In the genomic region with DNA sequence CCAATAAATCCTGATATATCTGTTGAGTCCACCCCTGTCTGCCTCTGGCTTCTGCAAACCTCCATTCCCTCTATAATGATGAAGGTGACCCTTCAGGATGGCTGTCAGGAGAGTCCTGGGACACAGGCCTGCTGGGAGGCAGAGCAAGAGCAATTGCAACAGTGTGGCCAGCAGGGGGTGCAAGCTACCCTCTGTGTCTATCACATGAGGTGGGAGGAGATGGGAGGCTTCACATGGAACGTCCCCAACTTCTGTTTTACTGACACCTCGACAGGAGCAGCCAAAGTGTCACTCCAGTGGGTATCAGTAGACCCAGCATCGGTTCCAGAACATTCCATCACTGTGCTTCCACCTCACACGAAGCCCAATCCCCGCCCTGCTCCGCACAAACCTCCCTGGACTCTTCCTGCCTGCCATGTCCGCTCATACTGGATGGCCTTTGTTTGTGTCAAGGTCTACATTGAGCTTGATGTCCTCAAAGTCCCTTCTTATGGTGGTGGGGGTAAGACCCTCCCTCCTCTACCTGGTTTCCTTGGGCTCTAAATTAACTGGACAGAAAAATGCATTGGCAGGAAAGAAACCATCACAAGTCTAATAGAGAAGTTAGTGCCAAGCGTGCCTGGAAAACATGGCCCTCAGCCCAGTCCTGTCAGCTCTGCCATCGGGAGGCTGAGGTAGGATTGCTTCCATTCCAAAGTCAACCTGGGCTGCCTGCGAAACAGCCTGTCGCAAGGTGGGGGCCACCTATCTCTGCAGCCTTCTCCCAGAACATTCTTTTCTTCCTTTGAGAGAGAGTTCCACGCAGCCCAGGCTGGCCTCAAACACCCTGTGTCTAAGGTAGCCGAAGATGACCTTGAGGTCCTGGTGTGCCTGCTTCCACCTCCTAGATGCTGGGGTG, we compare ENCODE assay signal across 8 mouse cellular contexts. TPM values are rescaled to one million over a fixed set of nuclear protein-coding genes. Genes with fewer than 3 reads are reported as not detected.
DNase-seq lines count a peak whose midpoint lies in the region; ATAC-seq and TF ChIP-seq lines count a peak whose summit lies in the region.

No protein-coding gene starts in this region.

- no peak for TF ChIP-seq POLR2A in limb, embryonic 14.5 days (IDR thresholded peaks at IDR 0.05; ENCODE audit: borderline replicate concordance, extremely low read depth, insufficient read depth, insufficient read length)

- peak; percentile 50 for DNase-seq in ovary, adult 18-20 months (ENCODE audit: low spot score)
- no peak for DNase-seq in ovary, postnatal 10 days (ENCODE audit: low spot score)
- peak; percentile 82 to 86 for DNase-seq in cerebellum, adult 18-20 months
- DNase-seq in forelimb bud, embryonic 11.5 days (ENCODE audit: low read depth, low spot score) = peak; percentile 56
- peak; percentile 61 for DNase-seq in limb, embryonic 14.5 days (ENCODE audit: low spot score)
- DNase-seq in stomach, postnatal 0 days (ENCODE audit: low spot score) = peak; percentile 88

- TF ChIP-seq EP300 in stomach, postnatal 0 days (optimal IDR thresholded peaks at IDR 0.05) = no peak

- 61% methylated on average over 13 of the region's 13 CpGs for WGBS in hindbrain, embryonic 16.5 days
- WGBS in limb, embryonic 14.5 days = 61% methylated on average over 13 of the region's 13 CpGs
- 49% methylated on average over 13 of the region's 13 CpGs for WGBS in stomach, postnatal 0 days

- H3K9ac ChIP-seq in hindbrain, embryonic 16.5 days (ENCODE audit: low read depth, low read length) = no peak overlapping the region
- peak overlapping the region; percentile 16; the same call in 1 of the 2 replicates for H3K9ac ChIP-seq in limb, embryonic 14.5 days (ENCODE audit: low read depth, low read length, severe bottlenecking)
- no peak overlapping the region for H3K9ac ChIP-seq in stomach, postnatal 0 days (ENCODE audit: low read length)

- ATAC-seq in hindbrain, embryonic 16.5 days = no peak
- ATAC-seq in limb, embryonic 14.5 days (ENCODE audit: low FRiP score, low read depth) = peak; percentile 27
- peak; percentile 68 for ATAC-seq in monocyte, adult 5-6 weeks (replicated peaks; ENCODE audit: insufficient number of reproducible peaks, low FRiP score, low TSS enrichment, poor library complexity, severe bottlenecking)
- ATAC-seq in stomach, postnatal 0 days (ENCODE audit: low FRiP score, low TSS enrichment) = peak; percentile 46

- no peak overlapping the region for H3K4me3 ChIP-seq in hindbrain, embryonic 16.5 days (ENCODE audit: low read length)
- no peak overlapping the region for H3K4me3 ChIP-seq in limb, embryonic 14.5 days (replicated peaks; ENCODE audit: low read length)
- H3K4me3 ChIP-seq in stomach, postnatal 0 days (ENCODE audit: low read depth, low read length) = no peak overlapping the region

- no peaks in the 10 kb centered on the region for H3K4me1 ChIP-seq in hindbrain, embryonic 16.5 days (ENCODE audit: control insufficient read depth, insufficient read depth, low read depth, low read length)
- peaks cover 27% of the 10 kb centered on the region for H3K4me1 ChIP-seq in limb, embryonic 14.5 days (ENCODE audit: control insufficient read depth, insufficient read depth, low read length)
- H3K4me1 ChIP-seq in stomach, postnatal 0 days (replicated peaks; ENCODE audit: control insufficient read depth, insufficient read depth) = peaks cover 8% of the 10 kb centered on the region

- H3K27ac ChIP-seq in hindbrain, embryonic 16.5 days (ENCODE audit: low read depth, low read length) = peak overlapping the region; percentile 37; the same call in 1 of the 2 replicates
- peak overlapping the region; percentile 84 for H3K27ac ChIP-seq in limb, embryonic 14.5 days (replicated peaks; ENCODE audit: low read depth, low read length)
- peak overlapping the region; percentile 83 for H3K27ac ChIP-seq in stomach, postnatal 0 days (replicated peaks)

- H3K9me3 ChIP-seq in hindbrain, embryonic 16.5 days (ENCODE audit: control insufficient read depth, low read length) = no peaks in the 10 kb centered on the region
- H3K9me3 ChIP-seq in limb, embryonic 14.5 days (ENCODE audit: control insufficient read depth, low read length) = no peaks in the 10 kb centered on the region; the same call in 1 of the 2 replicates
- H3K9me3 ChIP-seq in stomach, postnatal 0 days (ENCODE audit: control insufficient read depth, low read length) = no peaks in the 10 kb centered on the region

- no peaks in the 10 kb centered on the region for H3K27me3 ChIP-seq in hindbrain, embryonic 16.5 days (replicated peaks; ENCODE audit: control insufficient read depth, insufficient read depth, low read length)
- no peaks in the 10 kb centered on the region for H3K27me3 ChIP-seq in limb, embryonic 14.5 days (ENCODE audit: control insufficient read depth, insufficient read depth, low read length)
- no peaks in the 10 kb centered on the region for H3K27me3 ChIP-seq in stomach, postnatal 0 days (ENCODE audit: control insufficient read depth, insufficient read depth, low read length)

- no peaks in the 10 kb centered on the region for H3K36me3 ChIP-seq in hindbrain, embryonic 16.5 days (ENCODE audit: control insufficient read depth, insufficient read depth, low read length)
- H3K36me3 ChIP-seq in limb, embryonic 14.5 days (ENCODE audit: control insufficient read depth, insufficient read depth, low read length) = no peaks in the 10 kb centered on the region
- no peaks in the 10 kb centered on the region for H3K36me3 ChIP-seq in stomach, postnatal 0 days (ENCODE audit: control insufficient read depth, insufficient read depth, low read length)

- TF ChIP-seq CTCF in stomach, postnatal 0 days (IDR thresholded peaks at IDR 0.05; ENCODE audit: low read depth) = peak; percentile 94

- H3K4me2 ChIP-seq in hindbrain, embryonic 16.5 days (ENCODE audit: low read length) = no peak overlapping the region
- peak overlapping the region; percentile 6 for H3K4me2 ChIP-seq in limb, embryonic 14.5 days (replicated peaks; ENCODE audit: low read depth, low read length, severe bottlenecking)
- H3K4me2 ChIP-seq in stomach, postnatal 0 days (replicated peaks; ENCODE audit: low read depth) = no peak overlapping the region; the same call in 1 of the 2 replicates

RNA-seq across cellular contexts. Expression of gene Gzmm, which starts 6.7 kb away (rescaled TPM):
- 1.7 TPM in 2 replicates for polyA plus RNA-seq in hindbrain, embryonic 16.5 days (2015; fragmentation: Nextera tagmentation; extraction: Ambion mirVana)
- 1.1 and 1.4 TPM in 2 replicates for polyA plus RNA-seq in limb, embryonic 14.5 days (2012; rRNA removed)
- 0.66 and 0.82 TPM in 2 replicates for polyA plus RNA-seq in limb, embryonic 14.5 days (2014; fragmentation: Nextera tagmentation; extraction: Ambion mirVana)
- total RNA-seq in monocyte, adult 5-6 weeks (2017) = 0.29 to 17.0 TPM (median 3.0 TPM) in 3 replicates
- 0.62 and 0.83 TPM in 2 replicates for polyA plus RNA-seq in stomach, postnatal 0 days (2015; fragmentation: Nextera tagmentation; extraction: Ambion mirVana)

RNA-seq across cellular contexts. Expression of gene Bsg, which starts 8.8 kb away (rescaled TPM):
- 1,077 and 1,193 TPM in 2 replicates for polyA plus RNA-seq in hindbrain, embryonic 16.5 days (2015; fragmentation: Nextera tagmentation; extraction: Ambion mirVana)
- polyA plus RNA-seq in limb, embryonic 14.5 days (2012; rRNA removed) = 763 and 866 TPM in 2 replicates
- 805 and 825 TPM in 2 replicates for polyA plus RNA-seq in limb, embryonic 14.5 days (2014; fragmentation: Nextera tagmentation; extraction: Ambion mirVana)
- 158 to 185 TPM (median 179 TPM) in 3 replicates for total RNA-seq in monocyte, adult 5-6 weeks (2017)
- polyA plus RNA-seq in stomach, postnatal 0 days (2015; fragmentation: Nextera tagmentation; extraction: Ambion mirVana) = 1,012 and 1,042 TPM in 2 replicates

RNA-seq across cellular contexts. Expression of gene Cdc34, which starts 13.5 kb away (rescaled TPM):
- polyA plus RNA-seq in hindbrain, embryonic 16.5 days (2015; fragmentation: Nextera tagmentation; extraction: Ambion mirVana) = 73.5 and 84.7 TPM in 2 replicates
- 138 and 156 TPM in 2 replicates for polyA plus RNA-seq in limb, embryonic 14.5 days (2012; rRNA removed)
- polyA plus RNA-seq in limb, embryonic 14.5 days (2014; fragmentation: Nextera tagmentation; extraction: Ambion mirVana) = 106 and 110 TPM in 2 replicates
- 76.0 to 109 TPM (median 89.7 TPM) in 3 replicates for total RNA-seq in monocyte, adult 5-6 weeks (2017)
- 85.3 and 86.9 TPM in 2 replicates for polyA plus RNA-seq in stomach, postnatal 0 days (2015; fragmentation: Nextera tagmentation; extraction: Ambion mirVana)

RNA-seq across cellular contexts. Expression of gene Hcn2, which starts 21.0 kb away (rescaled TPM):
- 1.2 and 1.4 TPM in 2 replicates for polyA plus RNA-seq in hindbrain, embryonic 16.5 days (2015; fragmentation: Nextera tagmentation; extraction: Ambion mirVana)
- polyA plus RNA-seq in limb, embryonic 14.5 days (2012; rRNA removed) = 0.70 and 1.3 TPM in 2 replicates
- polyA plus RNA-seq in limb, embryonic 14.5 days (2014; fragmentation: Nextera tagmentation; extraction: Ambion mirVana) = 0.18 and 0.21 TPM in 2 replicates
- total RNA-seq in monocyte, adult 5-6 weeks (2017) = not detected in 3 replicates
- 0.28 and 0.38 TPM in 2 replicates for polyA plus RNA-seq in stomach, postnatal 0 days (2015; fragmentation: Nextera tagmentation; extraction: Ambion mirVana)

RNA-seq across cellular contexts. Expression of gene Tpgs1, which starts 26.3 kb away (rescaled TPM):
- polyA plus RNA-seq in hindbrain, embryonic 16.5 days (2015; fragmentation: Nextera tagmentation; extraction: Ambion mirVana) = 107 and 124 TPM in 2 replicates
- 44.6 and 57.4 TPM in 2 replicates for polyA plus RNA-seq in limb, embryonic 14.5 days (2012; rRNA removed)
- 66.0 and 67.0 TPM in 2 replicates for polyA plus RNA-seq in limb, embryonic 14.5 days (2014; fragmentation: Nextera tagmentation; extraction: Ambion mirVana)
- 8.9 to 28.4 TPM (median 25.4 TPM) in 3 replicates for total RNA-seq in monocyte, adult 5-6 weeks (2017)
- 50.3 and 51.0 TPM in 2 replicates for polyA plus RNA-seq in stomach, postnatal 0 days (2015; fragmentation: Nextera tagmentation; extraction: Ambion mirVana)
